Mouse (Mus musculus): ENCODE data around the gene Osbpl7. TPM values are rescaled to one million over a fixed set of nuclear protein-coding genes. Genes with fewer than 3 reads are reported as not detected.

The Osbpl7 gene
- total RNA-seq (2023), result 35.6 to 40.5 TPM (median 37.0 TPM) in 4 replicates

GRCm38 (mm10) chr11:97050216-97050943 lies at the start of gene Osbpl7:
Osbpl7 (plus strand) TSS chr11:97050628.

GRCm38 (mm10) chr11:97013121-97013670 lies 37.2 kb upstream of the Osbpl7 start, which contains the start of gene Sp6:
Sp6 (plus strand) TSS chr11:97013394.

GRCm38 (mm10) chr11:97029686-97030417 lies 20.6 kb upstream of the Osbpl7 start, which contains the start of gene Scrn2:
Scrn2 (plus strand) TSS chr11:97029938.

GRCm38 (mm10) chr11:97041022-97041899 lies 9.2 kb upstream of the Osbpl7 start, which contains the start of the genes Lrrc46 and Mrpl10:
Lrrc46 (minus strand) TSS chr11:97041407.
Mrpl10 (plus strand) TSS chr11:97041560.

GRCm38 (mm10) chr11:97114671-97115601 lies 64.5 kb downstream of the Osbpl7 start, which contains the start of gene Tbx21:
Tbx21 (minus strand) TSS chr11:97115331.

Other genes with a start within 250 kb of the Osbpl7 start
- gene Nfe2l1, start 220.7 kb upstream of the Osbpl7 start, total RNA-seq (2023), result 65.0 to 89.1 TPM (median 82.8 TPM) in 4 replicates
- gene Copz2, start 200.8 kb upstream of the Osbpl7 start, total RNA-seq (2023), result not detected in 4 replicates
- gene Cdk5rap3, start 134.1 kb upstream of the Osbpl7 start, total RNA-seq (2023), result 42.7 to 58.5 TPM (median 49.9 TPM) in 4 replicates
- not detected in 4 replicates for gene Prr15l, start 122.5 kb upstream of the Osbpl7 start, total RNA-seq (2023)
- 23.0 to 26.0 TPM (median 26.0 TPM) in 4 replicates for gene Pnpo, start 106.6 kb upstream of the Osbpl7 start, total RNA-seq (2023)
- gene Sp2, start 67.7 kb upstream of the Osbpl7 start, total RNA-seq (2023), result 53.9 to 62.0 TPM (median 54.7 TPM) in 4 replicates
- gene Sp6, start 37.2 kb upstream of the Osbpl7 start, total RNA-seq (2023), result 0.19 TPM in 1 of 4 replicates, not detected in the others
- 7.4 to 9.4 TPM (median 8.3 TPM) in 4 replicates for gene Scrn2, start 20.7 kb upstream of the Osbpl7 start, total RNA-seq (2023)
- not detected in 4 replicates for gene Lrrc46, start 9.2 kb upstream of the Osbpl7 start, total RNA-seq (2023)
- gene Mrpl10, start 9.1 kb upstream of the Osbpl7 start, total RNA-seq (2023), result 38.6 to 47.2 TPM (median 42.0 TPM) in 4 replicates
- gene Tbx21, start 64.7 kb downstream of the Osbpl7 start, total RNA-seq (2023), result 2.2 to 3.2 TPM (median 2.8 TPM) in 4 replicates
- 0.43 to 1.5 TPM (median 0.78 TPM) in 4 replicates for gene Tbkbp1, start 100.9 kb downstream of the Osbpl7 start, total RNA-seq (2023)
- 127 to 138 TPM (median 131 TPM) in 4 replicates for gene Kpnb1, start 137.3 kb downstream of the Osbpl7 start, total RNA-seq (2023)
- gene Npepps, start 230.0 kb downstream of the Osbpl7 start, total RNA-seq (2023), result 56.4 to 68.3 TPM (median 60.4 TPM) in 4 replicates